Mouse (Mus musculus) embryonic facial prominence, embryonic 12.5 days (tissue): ENCODE measurements at regions not wholly inside any gene's neighbourhood (a gene's known extent, or its start where the extent isn't known, plus 50 kb on each side); places are given as distances from the start of the nearest gene placed in this dataset.
A peak's percentile ranks its signal among the peaks of the same experiment; 100 is the strongest.

Source experiments
- ATAC-seq: fragments of 200-750 bp; cut with Nextera tagmentation; 2 replicates; pipeline ENCODE4 v1.8.0; 2017; ENCODE audit not compliant: insufficient number of reproducible peaks, insufficient read depth, low FRiP score, low TSS enrichment
- H3K27ac ChIP-seq: fragments of 300-500 bp; sonication (generic); 2 replicates; pipeline ENCODE4 v1.5.1; 2016; ENCODE audit warnings: mild to moderate bottlenecking
- H3K27me3 ChIP-seq: fragments of 300-500 bp; sonication (generic); 2 replicates; pipeline ENCODE4 v1.6.1; 2016; ENCODE audit warnings: mild to moderate bottlenecking, moderate library complexity
- H3K36me3 ChIP-seq: fragments of 300-500 bp; sonication (generic); 2 replicates; pipeline ENCODE4 v1.6.1; 2016; ENCODE audit warnings: mild to moderate bottlenecking
- H3K4me1 ChIP-seq: fragments of 300-500 bp; sonication (generic); 2 replicates; pipeline ENCODE4 v1.6.1; 2016
- H3K4me2 ChIP-seq: fragments of 300-500 bp; sonication (generic); replicated peaks from 2 replicates; pipeline ENCODE4 v1.6.1; 2016; ENCODE audit warnings: mild to moderate bottlenecking, moderate library complexity
- H3K4me3 ChIP-seq: fragments of 300-500 bp; sonication (generic); 2 replicates; pipeline ENCODE4 v1.5.1; 2016; ENCODE audit warnings: mild to moderate bottlenecking
- H3K9ac ChIP-seq: fragments of 300-500 bp; sonication (generic); 2 replicates; pipeline ENCODE4 v1.6.1; 2016; ENCODE audit warnings: mild to moderate bottlenecking, moderate library complexity
- H3K9me3 ChIP-seq: fragments of 300-500 bp; sonication (generic); 2 replicates; pipeline ENCODE4 v1.6.1; 2016; ENCODE audit warnings: mild to moderate bottlenecking, moderate library complexity
- WGBS: fragments of 180-500 bp; shearing (Covaris S2); methylation state at CpG from one replicate; pipeline ENCODE4 v1.1.7; 2016; 5-methylcytosine and 5-hydroxymethylcytosine counted together

GRCm38 (mm10) chr10:37079535-37079934 lies 59.2 kb downstream of the Marcks start:
- no peaks in the 10 kb centered on the region for H3K27me3 ChIP-seq
- no peak for ATAC-seq
- H3K4me1 ChIP-seq: peaks cover 14% of the 10 kb centered on the region; the same call in 1 of the 2 replicates
- no peaks in the 10 kb centered on the region for H3K36me3 ChIP-seq
- no peak overlapping the region for H3K9ac ChIP-seq
- no peak overlapping the region for H3K4me2 ChIP-seq
- 0 out of 2 replicates have a peak overlapping the region, but pooled peaks have one; percentile 11 for H3K27ac ChIP-seq
- H3K4me3 ChIP-seq: no peak overlapping the region
- no peaks in the 10 kb centered on the region for H3K9me3 ChIP-seq
- 81% methylated on average over 6 of the region's 6 CpGs for WGBS

- Histone ChIP-seq H3K27me3 (no peaks in the 10 kb centered on the region), H3K4me2 (no peak overlapping the region), H3K9me3 (no peaks in the 10 kb centered on the region), H3K4me1 (peaks cover 15% of the 10 kb centered on the region; the same call in 1 of the 2 replicates), H3K36me3 (no peaks in the 10 kb centered on the region), H3K27ac (peak overlapping the region; percentile 54), H3K4me3 (no peak overlapping the region), H3K9ac (no peak overlapping the region)
- 30% methylated on average over 5 of the region's 5 CpGs for WGBS
- peak; percentile 64; the same call in 1 of the 2 replicates for ATAC-seq
Measured at GRCm38 (mm10) chr10:37078439-37078838, 60.3 kb downstream of the Marcks start.

- H3K9me3 ChIP-seq: no peaks in the 10 kb centered on the region
- H3K4me3 ChIP-seq: no peak overlapping the region
- no peak overlapping the region for H3K4me2 ChIP-seq
- ATAC-seq: no peak
- peak overlapping the region; percentile 74 for H3K27ac ChIP-seq
- H3K4me1 ChIP-seq: peaks cover 20% of the 10 kb centered on the region; the same call in 1 of the 2 replicates
- no peaks in the 10 kb centered on the region for H3K27me3 ChIP-seq
- H3K9ac ChIP-seq: no peak overlapping the region
- WGBS: 85% methylated on average over 2 of the region's 2 CpGs
- no peaks in the 10 kb centered on the region for H3K36me3 ChIP-seq
Measured at GRCm38 (mm10) chr10:37077741-37078140, 61.0 kb downstream of the Marcks start.

GRCm38 (mm10) chr10:37072834-37073233 lies 65.9 kb downstream of the Marcks start:
- no peak overlapping the region for H3K27ac ChIP-seq
- H3K27me3 ChIP-seq: no peaks in the 10 kb centered on the region
- no peak overlapping the region for H3K9ac ChIP-seq
- H3K36me3 ChIP-seq: no peaks in the 10 kb centered on the region
- no peak overlapping the region for H3K4me3 ChIP-seq
- peaks cover 8% of the 10 kb centered on the region; the same call in 1 of the 2 replicates for H3K4me1 ChIP-seq
- WGBS: 13% methylated on average over 5 of the region's 5 CpGs
- no peaks in the 10 kb centered on the region for H3K9me3 ChIP-seq
- ATAC-seq: no peak
- no peak overlapping the region for H3K4me2 ChIP-seq

- WGBS: 93% methylated on average over 5 of the region's 5 CpGs
- no peak overlapping the region for H3K4me3 ChIP-seq
- ATAC-seq: no peak
Measured at GRCm38 (mm10) chr10:37072061-37072460, 66.7 kb downstream of the Marcks start.

GRCm38 (mm10) chr10:37071420-37071819 lies 67.3 kb downstream of the Marcks start:
- 77% methylated on average over 2 of the region's 2 CpGs for WGBS
- Histone ChIP-seq H3K9ac (no peak overlapping the region), H3K9me3 (no peaks in the 10 kb centered on the region), H3K27ac (no peak overlapping the region), H3K36me3 (no peaks in the 10 kb centered on the region), H3K4me2 (no peak overlapping the region), H3K4me3 (no peak overlapping the region), H3K27me3 (no peaks in the 10 kb centered on the region), H3K4me1 (0 out of 2 replicates have a peak, but pooled peaks cover 5% of the 10 kb centered on the region)
- 0 out of 2 replicates have a peak, but pooled peaks have one; percentile 22 for ATAC-seq

More at GRCm38 (mm10) chr10:37072061-37072460, 66.7 kb downstream of the Marcks start:
- Histone ChIP-seq H3K27me3 (no peaks in the 10 kb centered on the region), H3K4me1 (0 out of 2 replicates have a peak, but pooled peaks cover 5% of the 10 kb centered on the region), H3K27ac (no peak overlapping the region), H3K36me3 (no peaks in the 10 kb centered on the region), H3K9me3 (no peaks in the 10 kb centered on the region), H3K4me2 (no peak overlapping the region), H3K9ac (no peak overlapping the region)
